Mouse (Mus musculus): ENCODE results near the gene Tshz2.

- no peak for TF ChIP-seq POLR2A (IDR thresholded peaks at IDR 0.05; ENCODE audit: borderline replicate concordance, extremely low read depth, low read depth, low read length)
- TF ChIP-seq CTCF (IDR thresholded peaks at IDR 0.05; ENCODE audit: insufficient read depth, low read length), result no peak
Measured at GRCm38 (mm10) chr2:170007426-170007958, 374.7 kb downstream of the Tshz2 start.

Data from lung, adult 2 months (tissue).